Mouse (Mus musculus): Measurements from ENCODE around the gene Pole4. TPM values are rescaled to one million over a fixed set of nuclear protein-coding genes. Genes with fewer than 3 reads are reported as not detected.

Gene Pole4
- 1.2 and 3.9 TPM in 2 replicates for polyA plus RNA-seq (2012; rRNA removed)

GRCm38 (mm10) chr6:82705221-82705620, at the start of gene Pole4:
TSS of gene Pole4 (minus strand) at chr6:82705365.

Other genes starting within 250 kb of the Pole4 start
- gene Hk2, start 69.1 kb upstream of the Pole4 start, polyA plus RNA-seq (2012; rRNA removed): 4.4 and 5.7 TPM in 2 replicates
- gene Sema4f, start 234.4 kb upstream of the Pole4 start, polyA plus RNA-seq (2012; rRNA removed): 0.32 and 0.38 TPM in 2 replicates
- gene M1ap, start 241.5 kb upstream of the Pole4 start, polyA plus RNA-seq (2012; rRNA removed): 0.03 and 0.12 TPM in 2 replicates

Measured in stomach, adult 2 months (tissue).